Mouse (Mus musculus): ENCODE results near the gene Tes. TPM values are rescaled to one million over a fixed set of nuclear protein-coding genes. Genes with fewer than 3 reads are reported as not detected.

Tes gene
- polyA plus RNA-seq, 1 experiment: 21.6 TPM

DNA sequence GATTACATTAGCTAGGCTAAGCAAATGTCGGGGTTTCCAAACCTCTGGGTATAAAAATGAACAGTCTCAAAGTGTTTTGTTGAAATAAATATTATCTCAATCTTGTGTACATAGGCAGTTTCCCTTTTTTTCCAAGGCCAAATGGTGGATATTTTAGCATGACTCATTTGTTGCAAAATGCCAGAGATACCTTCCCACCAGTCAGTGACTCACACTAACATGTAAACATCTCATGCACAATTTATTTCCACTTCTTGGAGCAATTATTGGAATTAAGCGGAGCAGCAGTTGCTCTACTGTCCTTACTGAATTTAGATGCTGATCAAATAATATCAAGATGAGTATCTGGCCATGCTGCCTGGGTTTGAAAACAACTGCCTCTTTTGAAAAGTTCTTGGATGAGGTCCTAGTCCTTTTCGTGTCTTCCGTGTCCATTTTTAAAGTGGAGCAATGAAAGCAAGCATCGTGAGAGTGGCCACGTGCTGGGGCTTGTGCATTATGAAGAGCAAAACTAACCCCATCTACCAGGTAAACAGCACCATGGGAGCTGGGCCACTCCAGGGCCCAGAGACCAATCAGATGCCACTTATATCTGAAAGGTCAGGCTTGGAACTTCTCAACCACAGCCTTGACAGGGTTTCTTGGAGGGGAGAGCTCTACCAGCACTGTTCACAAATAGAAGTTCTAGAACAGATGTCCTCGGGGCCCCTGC lies 54.7 kb downstream of the Tes start:
- TF ChIP-seq CTCF (IDR thresholded peaks at IDR 0.05; ENCODE audit: low read depth, low read length): no peak
- no peak for TF ChIP-seq POLR2A (IDR thresholded peaks at IDR 0.05; ENCODE audit: borderline replicate concordance, low read depth, low read length)
- Histone ChIP-seq H3K4me3 (ENCODE audit: insufficient read depth, low read length) (no peak overlapping the region), H3K27ac (ENCODE audit: insufficient read depth, low read depth, low read length) (peak overlapping the region; percentile 38; the same call in 1 of the 2 replicates), H3K4me1 (ENCODE audit: control insufficient read depth, insufficient read depth, low read length) (peaks cover 10% of the 10 kb centered on the region)

DNA sequence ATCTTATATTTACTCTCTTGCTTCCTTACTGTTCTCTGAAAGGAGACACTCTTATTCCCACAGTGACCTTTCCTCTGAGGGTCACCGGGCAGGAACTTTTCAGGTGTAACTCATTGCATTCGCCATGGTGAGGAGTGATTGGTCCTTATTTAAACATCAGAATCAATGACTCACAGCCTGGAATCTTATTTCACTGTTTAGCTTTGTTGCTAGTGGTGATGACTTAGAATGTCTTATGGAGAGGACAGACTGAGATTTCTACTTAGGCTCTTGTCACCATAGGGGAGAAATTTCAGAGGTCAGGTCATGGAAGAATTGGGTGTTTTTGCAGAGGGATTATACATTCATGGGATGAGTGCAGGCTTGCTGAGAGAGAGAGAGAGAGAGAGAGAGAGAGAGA lies 75.1 kb downstream of the Tes start:
- Histone ChIP-seq H3K4me3 (ENCODE audit: insufficient read depth, low read length) (no peak overlapping the region), H3K27ac (ENCODE audit: insufficient read depth, low read depth, low read length) (no peak overlapping the region), H3K4me1 (ENCODE audit: control insufficient read depth, insufficient read depth, low read length) (peaks cover 14% of the 10 kb centered on the region)
- TF ChIP-seq POLR2A (IDR thresholded peaks at IDR 0.05; ENCODE audit: borderline replicate concordance, low read depth, low read length): no peak
- no peak for TF ChIP-seq CTCF (IDR thresholded peaks at IDR 0.05; ENCODE audit: low read depth, low read length)

DNA sequence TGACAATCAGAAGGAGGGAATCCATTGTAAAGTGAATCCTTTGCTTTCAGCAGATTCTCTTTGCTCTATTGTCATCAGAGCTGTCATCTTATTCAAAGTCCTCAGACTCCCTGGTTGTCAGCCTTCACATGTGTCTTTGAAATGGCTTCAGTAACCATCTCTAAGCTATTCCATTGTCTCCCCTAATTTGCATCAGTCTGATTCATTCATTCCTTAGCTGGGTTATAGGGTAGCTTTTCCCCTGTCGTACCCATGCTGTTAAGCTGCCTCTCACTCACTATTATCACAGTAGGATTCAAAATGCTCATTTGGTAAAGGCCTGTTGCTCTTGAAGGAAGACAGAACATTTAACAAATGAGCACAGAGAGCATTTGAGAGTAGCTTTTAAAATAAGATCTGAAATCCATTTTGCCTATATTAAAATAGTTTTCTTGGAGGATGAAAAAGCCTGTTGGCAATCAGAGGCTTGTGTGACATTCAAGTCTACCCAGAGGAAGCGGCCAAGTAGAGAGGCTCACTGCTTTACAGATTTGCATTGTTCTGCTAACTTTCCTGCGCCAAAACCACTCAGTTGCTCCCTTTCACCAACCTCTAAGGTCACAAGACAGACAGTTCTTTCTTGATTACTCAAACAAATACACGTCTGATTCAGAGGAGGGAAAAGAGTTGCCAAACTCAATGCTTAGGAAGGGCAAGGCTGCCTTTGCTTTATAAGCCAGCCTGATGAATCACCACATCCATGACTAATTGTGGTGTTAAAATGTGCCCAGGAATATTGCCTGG lies 77.8 kb downstream of the Tes start:
- no peak overlapping the region for H3K4me3 ChIP-seq (ENCODE audit: insufficient read depth, low read length)
- TF ChIP-seq POLR2A (IDR thresholded peaks at IDR 0.05; ENCODE audit: borderline replicate concordance, low read depth, low read length) (no peak), CTCF (IDR thresholded peaks at IDR 0.05; ENCODE audit: low read depth, low read length) (no peak)
- H3K4me1 ChIP-seq (ENCODE audit: control insufficient read depth, insufficient read depth, low read length): peaks cover 14% of the 10 kb centered on the region
- H3K27ac ChIP-seq (ENCODE audit: insufficient read depth, low read depth, low read length): peak overlapping the region; percentile 21

DNA sequence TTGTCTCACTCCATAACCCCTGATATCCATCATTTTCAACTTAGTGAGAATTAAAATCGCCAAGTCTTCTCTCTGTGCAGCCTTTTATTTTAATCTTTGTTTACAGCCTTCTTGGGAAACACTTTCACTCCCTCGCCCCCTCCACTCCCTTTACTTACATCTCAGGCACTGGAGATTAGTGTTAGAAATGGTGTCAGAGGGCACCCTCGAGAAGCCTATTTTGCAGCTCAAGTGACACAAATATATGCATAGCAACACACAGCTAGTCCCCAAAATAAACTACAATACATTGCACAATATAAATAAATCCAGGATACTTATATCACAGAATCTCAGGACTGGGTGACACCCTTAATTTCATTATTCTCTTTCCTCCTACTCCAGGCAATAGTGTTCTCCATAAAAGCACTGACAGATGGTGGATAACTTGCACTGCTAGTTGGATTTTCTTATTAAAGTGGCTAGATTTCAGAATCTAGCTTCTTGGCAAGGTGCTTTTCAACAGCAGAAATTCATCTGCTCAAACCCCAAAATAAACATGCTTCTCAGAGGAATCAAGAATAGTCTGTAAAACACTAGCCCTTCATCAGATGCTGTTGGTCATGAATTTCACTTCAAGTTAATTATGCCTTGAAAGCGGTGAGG lies 86.2 kb downstream of the Tes start:
- Histone ChIP-seq H3K4me1 (ENCODE audit: control insufficient read depth, insufficient read depth, low read length) (no peaks in the 10 kb centered on the region), H3K27ac (ENCODE audit: insufficient read depth, low read depth, low read length) (no peak overlapping the region), H3K4me3 (ENCODE audit: insufficient read depth, low read length) (no peak overlapping the region)
- TF ChIP-seq POLR2A (IDR thresholded peaks at IDR 0.05; ENCODE audit: borderline replicate concordance, low read depth, low read length) (no peak), CTCF (IDR thresholded peaks at IDR 0.05; ENCODE audit: low read depth, low read length) (no peak)

DNA sequence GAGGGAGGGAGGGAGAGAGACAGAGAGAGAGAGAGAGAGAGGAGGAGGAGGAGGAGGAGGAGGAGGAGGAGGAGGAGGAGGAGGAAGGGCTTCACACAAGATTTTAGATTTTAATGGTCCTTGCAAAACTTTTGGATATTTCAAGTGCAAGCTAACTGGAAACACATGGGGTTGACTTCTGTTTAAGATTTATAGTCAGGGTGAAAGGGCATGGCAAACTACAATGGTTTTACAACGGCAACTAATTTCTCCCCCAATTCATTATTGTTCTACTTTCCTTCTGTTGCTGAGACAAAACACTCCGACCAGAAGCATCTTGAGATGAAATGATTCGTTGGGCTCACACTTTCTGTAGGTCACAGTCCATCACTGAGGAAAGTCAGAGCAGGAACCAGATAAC lies 87.6 kb downstream of the Tes start:
- no peak overlapping the region for H3K27ac ChIP-seq (ENCODE audit: insufficient read depth, low read depth, low read length)
- H3K4me1 ChIP-seq (ENCODE audit: control insufficient read depth, insufficient read depth, low read length): no peaks in the 10 kb centered on the region
- H3K4me3 ChIP-seq (ENCODE audit: insufficient read depth, low read length): no peak overlapping the region
- no peak for TF ChIP-seq CTCF (IDR thresholded peaks at IDR 0.05; ENCODE audit: low read depth, low read length)
- TF ChIP-seq POLR2A (IDR thresholded peaks at IDR 0.05; ENCODE audit: borderline replicate concordance, low read depth, low read length): no peak

Other genes with a start within 250 kb of the Tes start
- gene Tfec, start 166.7 kb upstream of the Tes start, polyA plus RNA-seq (2012; ENCODE audit: insufficient read depth, insufficient read length, missing spikeins): 39.6 and 45.9 TPM in 2 replicates
- gene Cav2, start 216.0 kb downstream of the Tes start, polyA plus RNA-seq (2012; ENCODE audit: insufficient read depth, insufficient read length, missing spikeins): 66.4 and 70.8 TPM in 2 replicates
- 11.6 and 13.7 TPM in 2 replicates for gene Cav1, start 241.2 kb downstream of the Tes start, polyA plus RNA-seq (2012; ENCODE audit: insufficient read depth, insufficient read length, missing spikeins)

Measured in bone marrow macrophage, adult 2 months (primary cell).